Mouse (Mus musculus): ENCODE measurements around the gene Mup1. TPM values are rescaled to one million over a fixed set of nuclear protein-coding genes. Genes with fewer than 3 reads are reported as not detected.

The Mup1 gene
- not detected in 2 replicates for polyA plus RNA-seq (2015; fragmentation: Nextera tagmentation; extraction: Ambion mirVana)

DNA sequence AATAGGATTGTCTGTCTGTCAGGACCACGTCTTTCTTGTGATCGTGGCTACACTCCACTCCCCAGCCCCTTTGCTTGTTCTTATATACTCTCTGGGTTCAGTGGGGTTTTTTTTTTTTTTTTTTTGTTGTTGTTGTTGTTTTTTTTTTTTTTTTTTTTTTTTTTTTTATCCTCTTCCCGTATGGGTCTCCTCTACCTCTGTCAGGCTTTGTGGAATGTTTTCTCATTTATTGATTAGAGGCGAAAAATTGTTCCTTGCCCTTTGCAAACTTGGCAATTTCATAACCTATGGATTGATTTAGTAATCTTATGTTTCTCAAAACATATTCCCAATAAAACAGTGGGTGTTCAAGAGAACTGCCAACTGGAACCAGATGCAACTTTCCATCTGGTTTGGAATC lies at the start of gene Mup1:
Gene Mup1 (minus strand): TSS at position 101 of the 400 bp plus-strand sequence.

Other genes starting within 250 kb of the Mup1 start
- not detected in 2 replicates for gene Mup9, start 80.0 kb downstream of the Mup1 start, polyA plus RNA-seq (2015; fragmentation: Nextera tagmentation; extraction: Ambion mirVana)
- not detected in 2 replicates for gene Mup10, start 80.2 kb upstream of the Mup1 start, polyA plus RNA-seq (2015; fragmentation: Nextera tagmentation; extraction: Ambion mirVana)
- gene Mup11, start 160.5 kb upstream of the Mup1 start, polyA plus RNA-seq (2015; fragmentation: Nextera tagmentation; extraction: Ambion mirVana), result not detected in 2 replicates
- not detected in 2 replicates for gene Mup12, start 239.4 kb upstream of the Mup1 start, polyA plus RNA-seq (2015; fragmentation: Nextera tagmentation; extraction: Ambion mirVana)

Data from urinary bladder, postnatal 0 days (tissue).